Mouse (Mus musculus) adrenal gland, postnatal 36 days (tissue): Measurements from ENCODE around the gene Elp1. TPM values are rescaled to one million over a fixed set of nuclear protein-coding genes. Genes with fewer than 3 reads are reported as not detected.

Source experiments
- DNase-seq, 2 experiments: peaks; one replicate each; pipeline ENCODE4 v3.0.0; 2021; ENCODE audit warnings: mixed read lengths in 1 of 2
- total RNA-seq, 2 experiments: library from RNA; stranded (reverse); gene quantifications; 2 replicates each; pipeline ENCODE4 v1.2.3; 2021

Gene Elp1
- total RNA-seq, 2 experiments from 2014 or later, result 26.9 to 33.0 TPM

GRCm38 (mm10) chr4:56771065-56771464 is 31.1 kb downstream of the Elp1 start:
- no peak for DNase-seq

GRCm38 (mm10) chr4:56768913-56769312 is 33.2 kb downstream of the Elp1 start:
- DNase-seq, result no peak

- DNase-seq, result no peak
Observed at GRCm38 (mm10) chr4:56767861-56768284, 34.3 kb downstream of the Elp1 start.

GRCm38 (mm10) chr4:56757693-56758092 is 44.4 kb downstream of the Elp1 start:
- no peak for DNase-seq

GRCm38 (mm10) chr4:56756966-56757600 is 45.0 kb downstream of the Elp1 start:
- DNase-seq, result peak in 1 of 2 experiments; percentile 15

GRCm38 (mm10) chr4:56756021-56756420 is 46.1 kb downstream of the Elp1 start:
- DNase-seq, result no peak

GRCm38 (mm10) chr4:56747456-56747855 is 54.7 kb downstream of the Elp1 start:
- no peak for DNase-seq

- DNase-seq, result no peak
Observed at GRCm38 (mm10) chr4:56746345-56746744, 55.8 kb downstream of the Elp1 start.

- no peak for DNase-seq
Observed at GRCm38 (mm10) chr4:56743363-56744195, 58.6 kb downstream of the Elp1 start, which contains the start of gene Actl7a. Gene Actl7a (plus strand): TSS chr4:56743413.

- no peak for DNase-seq
Observed at GRCm38 (mm10) chr4:56742698-56743097, 59.4 kb downstream of the Elp1 start.

- DNase-seq, result no peak
Observed at GRCm38 (mm10) chr4:56741041-56741493, 61.1 kb downstream of the Elp1 start, which contains the start of gene Actl7b. Gene Actl7b (minus strand): TSS chr4:56741443.

- no peak for DNase-seq
Observed at GRCm38 (mm10) chr4:56740611-56741010, 61.5 kb downstream of the Elp1 start.

GRCm38 (mm10) chr4:56740020-56740485 is 62.1 kb downstream of the Elp1 start, which contains the start of gene Gm26657:
Gene Gm26657 (plus strand): TSS chr4:56740070.
- no peak for DNase-seq

GRCm38 (mm10) chr4:56725839-56726238 is 76.3 kb downstream of the Elp1 start:
- DNase-seq, result peak; percentile 24 to 42

GRCm38 (mm10) chr4:56723237-56723636 is 78.9 kb downstream of the Elp1 start:
- no peak for DNase-seq

- no peak for DNase-seq
Observed at GRCm38 (mm10) chr4:56722346-56722745, 79.8 kb downstream of the Elp1 start.

- DNase-seq, result peak; percentile 37 to 44
Observed at GRCm38 (mm10) chr4:56721469-56721868, 80.7 kb downstream of the Elp1 start.

GRCm38 (mm10) chr4:56720403-56720802 is 81.7 kb downstream of the Elp1 start:
- no peak for DNase-seq

GRCm38 (mm10) chr4:56719456-56719855 is 82.7 kb downstream of the Elp1 start:
- DNase-seq, result peak in 1 of 2 experiments; percentile 20

- no peak for DNase-seq
Observed at GRCm38 (mm10) chr4:56718573-56719442, 83.3 kb downstream of the Elp1 start.

- no peak for DNase-seq
Observed at GRCm38 (mm10) chr4:56717932-56718331, 84.2 kb downstream of the Elp1 start.

GRCm38 (mm10) chr4:56716801-56717200 is 85.3 kb downstream of the Elp1 start:
- DNase-seq, result peak; percentile 56 to 63
